Comparison of ENCODE assay signal across 9 mouse cellular contexts in genomic region chr3:52643796-52644177, GRCm38 (mm10).
A peak's percentile ranks its signal among the peaks of the same experiment; 100 is the strongest.
DNase-seq lines count a peak whose midpoint lies in the region; ATAC-seq lines count a peak whose summit lies in the region.
"Had no signal": no experiment of that assay in that cellular context is flagged by ENCODE, and none has a peak within 500 bp of the region (broad histone marks: within the 10 kb centered on the region; RNA-seq: fewer than 3 reads in every experiment).

No protein-coding gene starts in this region.

- no peaks in the 10 kb centered on the region for H3K9me3 ChIP-seq in forebrain, embryonic 13.5 days (replicated peaks)
- no peaks in the 10 kb centered on the region for H3K9me3 ChIP-seq in intestine, embryonic 15.5 days
- H3K9me3 ChIP-seq: heart, embryonic 13.5 days had no signal

- no peak for ATAC-seq in forebrain, embryonic 13.5 days
- no peak for ATAC-seq in intestine, embryonic 15.5 days

- no peaks in the 10 kb centered on the region for H3K27me3 ChIP-seq in forebrain, embryonic 13.5 days
- no peaks in the 10 kb centered on the region for H3K27me3 ChIP-seq in intestine, embryonic 15.5 days (replicated peaks)

- peaks cover 24% of the 10 kb centered on the region for H3K4me1 ChIP-seq in forebrain, embryonic 13.5 days
- peaks cover 8% of the 10 kb centered on the region; the same call in 1 of the 2 replicates for H3K4me1 ChIP-seq in intestine, embryonic 15.5 days (replicated peaks)

- H3K36me3 ChIP-seq in forebrain, embryonic 13.5 days (ENCODE audit: poor library complexity, severe bottlenecking), result no peaks in the 10 kb centered on the region
- H3K36me3 ChIP-seq in intestine, embryonic 15.5 days, result no peaks in the 10 kb centered on the region
- H3K36me3 ChIP-seq: heart, embryonic 13.5 days had no signal

- H3K4me2 ChIP-seq in forebrain, embryonic 13.5 days, result no peak overlapping the region
- no peak overlapping the region for H3K4me2 ChIP-seq in intestine, embryonic 15.5 days (replicated peaks)
- H3K4me2 ChIP-seq: heart, embryonic 13.5 days had no signal

- no peak overlapping the region for H3K9ac ChIP-seq in forebrain, embryonic 13.5 days
- H3K9ac ChIP-seq in intestine, embryonic 15.5 days, result no peak overlapping the region

- peak; percentile 26 to 29 for DNase-seq in spleen, postnatal 36 days (ENCODE audit: low spot score in 2 of 2)
- no peak for DNase-seq in spleen, postnatal 14 days (ENCODE audit: low spot score in 2 of 2)
- DNase-seq in thymus, postnatal 4 days, result peak; percentile 48
- DNase-seq in layer of hippocampus, adult 9-10 months (ENCODE audit: low spot score), result no peak
- no peak for DNase-seq in embryo, embryonic 10.5 days (ENCODE audit: low spot score)

- no peak overlapping the region for H3K4me3 ChIP-seq in forebrain, embryonic 13.5 days
- H3K4me3 ChIP-seq in intestine, embryonic 15.5 days (replicated peaks), result no peak overlapping the region
- H3K4me3 ChIP-seq: heart, embryonic 13.5 days had no signal

- 74% methylated on average over 10 of the region's 10 CpGs for WGBS in forebrain, embryonic 13.5 days
- 74% methylated on average over 10 of the region's 10 CpGs for WGBS in intestine, embryonic 15.5 days

- peak overlapping the region; percentile 65 for H3K27ac ChIP-seq in forebrain, embryonic 13.5 days
- peak overlapping the region; percentile 48 for H3K27ac ChIP-seq in intestine, embryonic 15.5 days
- H3K27ac ChIP-seq: macrophage had no signal

Comparison
In these comparisons a context has a peak if more than half of its experiments do, and no peak if none do; other contexts are left out.
1. DNase-seq: peak in spleen, postnatal 36 days (2 of 2) and thymus, postnatal 4 days (single experiment); none in spleen, postnatal 14 days (0 of 2), layer of hippocampus, adult 9-10 months (single experiment) and embryo, embryonic 10.5 days (single experiment).